Mouse (Mus musculus) liver, adult 2 months (tissue): ENCODE measurements at regions not wholly inside any gene's neighbourhood (a gene's known extent, or its start where the extent isn't known, plus 50 kb on each side); places are given as distances from the start of the nearest gene placed in this dataset.

Experiments
- DNase-seq: peaks from one replicate; pipeline ENCODE4 v3.0.0-alpha.2; 2011; ENCODE audit warnings: low read depth, low spot score; ENCODE audit errors: extremely low read depth
- H3K27ac ChIP-seq: fragments of 200-500 bp; replicated peaks from 2 replicates; pipeline ENCODE4 v1.5.1; 2012; ENCODE audit warnings: low read depth, mild to moderate bottlenecking, control low read depth, inconsistent platforms, low read length; ENCODE audit not compliant: insufficient read depth
- H3K27me3 ChIP-seq: fragments of 200-500 bp; 2 replicates; pipeline ENCODE4 v1.6.1; 2012; ENCODE audit warnings: mild to moderate bottlenecking, moderate library complexity, low read length, inconsistent platforms; ENCODE audit not compliant: control insufficient read depth, insufficient read depth
- H3K36me3 ChIP-seq: fragments of 200-500 bp; 2 replicates; pipeline ENCODE4 v1.6.1; 2012; ENCODE audit warnings: low read length, inconsistent platforms; ENCODE audit not compliant: control insufficient read depth, insufficient read depth
- H3K4me1 ChIP-seq: fragments of 200-500 bp; 2 replicates; pipeline ENCODE4 v1.6.1; 2011; ENCODE audit warnings: low read length; ENCODE audit not compliant: control insufficient read depth, insufficient read depth
- H3K4me3 ChIP-seq: fragments of 200-500 bp; 2 replicates; pipeline ENCODE4 v1.5.1; 2011; ENCODE audit warnings: low read depth, mild to moderate bottlenecking, control low read depth, low read length, moderate library complexity; ENCODE audit not compliant: insufficient read depth
- H3K79me2 ChIP-seq: fragments of 200-500 bp; 2 replicates; pipeline ENCODE4 v1.6.1; 2012; ENCODE audit warnings: inconsistent platforms, mild to moderate bottlenecking, low read length, moderate library complexity; ENCODE audit not compliant: control insufficient read depth, insufficient read depth
- H3K9ac ChIP-seq: fragments of 200-500 bp; 2 replicates; pipeline ENCODE4 v1.6.1; 2012; ENCODE audit warnings: low read depth, mild to moderate bottlenecking, control low read depth, inconsistent platforms, low read length
- CTCF ChIP-seq: fragments of 200-500 bp; IDR thresholded peaks from 2 replicates; pipeline ENCODE4 v1.5.1; 2011; ENCODE audit warnings: low read depth, low read length, control low read depth
- POLR2A ChIP-seq: fragments of 200-500 bp; IDR thresholded peaks from 2 replicates; pipeline ENCODE4 v1.6.1; 2011; ENCODE audit warnings: low read length, control low read depth; ENCODE audit not compliant: insufficient read depth; ENCODE audit errors: extremely low read depth
- WGBS: fragments of 180-500 bp; shearing (Covaris S2); methylation state at CpG from one replicate; pipeline ENCODE4 v1.1.7; 2018; 5-methylcytosine and 5-hydroxymethylcytosine counted together

GRCm38 (mm10) chr6:141161626-141162233 lies 87.3 kb upstream of the Pde3a start:
- Histone ChIP-seq H3K9ac (no peak overlapping the region), H3K27ac (no peak overlapping the region), H3K27me3 (no peaks in the 10 kb centered on the region), H3K4me3 (no peak overlapping the region), H3K79me2 (no peaks in the 10 kb centered on the region), H3K36me3 (no peaks in the 10 kb centered on the region), H3K4me1 (no peaks in the 10 kb centered on the region)
- WGBS, result 87% methylated on average over 3 of the region's 3 CpGs
- DNase-seq, result no peak
- no peak for TF ChIP-seq CTCF

GRCm38 (mm10) chr6:141167270-141167669 lies 81.8 kb upstream of the Pde3a start:
- 81% methylated on average over 3 of the region's 3 CpGs for WGBS
- Histone ChIP-seq H3K27ac (no peak overlapping the region), H3K27me3 (no peaks in the 10 kb centered on the region), H3K9ac (no peak overlapping the region), H3K4me3 (no peak overlapping the region), H3K79me2 (no peaks in the 10 kb centered on the region), H3K4me1 (no peaks in the 10 kb centered on the region), H3K36me3 (no peaks in the 10 kb centered on the region)
- no peak for DNase-seq
- TF ChIP-seq CTCF (no peak), POLR2A (no peak)

- Histone ChIP-seq H3K27ac (no peak overlapping the region), H3K79me2 (no peaks in the 10 kb centered on the region), H3K36me3 (no peaks in the 10 kb centered on the region), H3K27me3 (no peaks in the 10 kb centered on the region), H3K4me1 (no peaks in the 10 kb centered on the region), H3K9ac (no peak overlapping the region), H3K4me3 (no peak overlapping the region)
- WGBS, result 48% methylated on average over 3 of the region's 3 CpGs
- DNase-seq, result no peak
- no peak for TF ChIP-seq POLR2A
- TF ChIP-seq CTCF, result no peak
Observed at GRCm38 (mm10) chr6:141168356-141168755, 80.7 kb upstream of the Pde3a start.

GRCm38 (mm10) chr6:141183782-141184181 lies 65.3 kb upstream of the Pde3a start:
- no peak for DNase-seq

GRCm38 (mm10) chr6:141188036-141188435 lies 61.0 kb upstream of the Pde3a start:
- H3K4me1 ChIP-seq, result no peaks in the 10 kb centered on the region
- H3K79me2 ChIP-seq, result no peaks in the 10 kb centered on the region
- H3K9ac ChIP-seq, result no peak overlapping the region
- H3K4me3 ChIP-seq, result no peak overlapping the region
- TF ChIP-seq POLR2A (no peak), CTCF (no peak)
- no peaks in the 10 kb centered on the region for H3K36me3 ChIP-seq
- WGBS, result 6% methylated on average over 3 of the region's 3 CpGs
- H3K27ac ChIP-seq, result no peak overlapping the region
- H3K27me3 ChIP-seq, result no peaks in the 10 kb centered on the region
- DNase-seq, result peak; percentile 33

More at GRCm38 (mm10) chr6:141183782-141184181, 65.3 kb upstream of the Pde3a start:
- TF ChIP-seq CTCF, result no peak
- no peak for TF ChIP-seq POLR2A
- H3K79me2 ChIP-seq, result no peaks in the 10 kb centered on the region
- WGBS, result 82% methylated on average over 1 of the region's 1 CpGs
- H3K27ac ChIP-seq, result no peak overlapping the region
- H3K4me3 ChIP-seq, result no peak overlapping the region
- no peaks in the 10 kb centered on the region for H3K4me1 ChIP-seq
- H3K36me3 ChIP-seq, result no peaks in the 10 kb centered on the region
- no peaks in the 10 kb centered on the region for H3K27me3 ChIP-seq
- H3K9ac ChIP-seq, result no peak overlapping the region

GRCm38 (mm10) chr6:141189093-141189492 lies 60.0 kb upstream of the Pde3a start:
- Histone ChIP-seq H3K4me1 (no peaks in the 10 kb centered on the region), H3K27ac (no peak overlapping the region), H3K79me2 (no peaks in the 10 kb centered on the region), H3K4me3 (no peak overlapping the region), H3K9ac (no peak overlapping the region), H3K36me3 (no peaks in the 10 kb centered on the region), H3K27me3 (no peaks in the 10 kb centered on the region)
- WGBS, result 71% methylated on average over 5 of the region's 5 CpGs
- no peak for DNase-seq
- no peak for TF ChIP-seq POLR2A
- no peak for TF ChIP-seq CTCF
